Mouse (Mus musculus): ENCODE data around the gene Brms1. TPM values are rescaled to one million over a fixed set of nuclear protein-coding genes. Genes with fewer than 3 reads are reported as not detected.
"Not testable (repeated sequence)": the region's sequence is repeated elsewhere in the genome, so short reads cannot be mapped to it uniquely, and the experiment has no call there.

The Brms1 gene
- total and polyA plus RNA-seq, 2 experiments from 2014 or later, result 5.0 to 22.6 TPM

DNA sequence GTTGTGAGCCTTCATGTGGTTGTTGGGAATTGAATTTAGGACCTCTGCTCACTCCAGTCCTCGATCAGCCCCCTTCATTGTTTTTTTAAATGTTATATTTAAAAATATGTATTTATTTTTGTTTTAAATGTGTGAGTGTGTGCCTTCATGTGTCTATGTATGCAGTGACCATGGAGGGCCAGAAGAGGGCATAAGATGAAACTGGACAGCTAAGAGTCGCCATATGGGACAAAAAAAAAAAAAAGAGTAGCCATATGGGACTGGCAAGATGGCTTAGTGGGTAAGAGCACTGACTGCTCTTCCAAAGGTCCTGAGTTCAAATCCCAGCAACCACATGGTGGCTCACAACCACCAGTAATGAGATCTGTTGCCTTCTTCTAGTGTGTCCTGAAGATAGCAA is 37.5 kb upstream of the Brms1 start:
- ATAC-seq, result not testable (repeated sequence)
- 67% methylated on average over 2 of the region's 2 CpGs for WGBS

DNA sequence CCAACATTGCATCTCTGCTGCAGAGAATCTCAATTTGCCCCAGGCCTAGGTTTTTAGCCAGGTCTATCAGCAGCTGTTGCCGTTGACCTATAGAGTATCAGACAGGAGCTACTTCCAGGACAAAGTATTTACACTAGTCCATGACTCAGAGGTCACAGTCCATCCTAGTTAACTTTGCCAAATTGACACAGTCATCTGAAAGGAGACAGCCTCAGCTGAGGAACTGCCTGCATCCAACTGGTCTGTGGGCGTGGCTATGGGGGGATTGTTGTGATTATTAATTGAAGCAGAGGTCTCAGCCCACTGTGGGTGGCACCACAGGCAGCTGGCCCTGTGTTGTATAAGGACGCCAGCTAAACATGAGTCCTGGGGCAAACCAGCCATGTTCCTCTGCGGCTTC is 36.2 kb upstream of the Brms1 start:
- WGBS, result 63% methylated on average over 4 of the region's 4 CpGs
- H3K9ac ChIP-seq (replicated peaks; ENCODE audit: low read length), result no peak overlapping the region
- H3K4me1 ChIP-seq (ENCODE audit: insufficient read depth, low read length), result peaks cover 4% of the 10 kb centered on the region; the same call in 1 of the 2 replicates
- DNase-seq (ENCODE audit: low spot score) (no peak), ATAC-seq (no peak)
- no peak for TF ChIP-seq CTCF (IDR thresholded peaks at IDR 0.05; ENCODE audit: low read depth)
- no peaks in the 10 kb centered on the region for H3K9me3 ChIP-seq (ENCODE audit: low read length)
- H3K4me2 ChIP-seq (ENCODE audit: low read depth, low read length), result no peak overlapping the region
- H3K36me3 ChIP-seq (ENCODE audit: insufficient read depth, low read length), result no peaks in the 10 kb centered on the region
- H3K27me3 ChIP-seq (ENCODE audit: insufficient read depth, low read length), result no peaks in the 10 kb centered on the region
- H3K4me3 ChIP-seq (ENCODE audit: low read length), result no peak overlapping the region
- H3K27ac ChIP-seq, result no peak overlapping the region

More for the DNA sequence above, 37.5 kb upstream of the Brms1 start:
- TF ChIP-seq CTCF (IDR thresholded peaks at IDR 0.05; ENCODE audit: low read depth), result peak; percentile 35
- not testable (repeated sequence) for H3K9me3 ChIP-seq (ENCODE audit: low read length); H3K4me2 ChIP-seq (ENCODE audit: low read depth, low read length); H3K27me3 ChIP-seq (ENCODE audit: insufficient read depth, low read length); H3K27ac ChIP-seq; H3K36me3 ChIP-seq (ENCODE audit: insufficient read depth, low read length); H3K9ac ChIP-seq (replicated peaks; ENCODE audit: low read length); H3K4me1 ChIP-seq (ENCODE audit: insufficient read depth, low read length); H3K4me3 ChIP-seq (ENCODE audit: low read length)
- DNase-seq (ENCODE audit: low spot score), result peak; percentile 32

DNA sequence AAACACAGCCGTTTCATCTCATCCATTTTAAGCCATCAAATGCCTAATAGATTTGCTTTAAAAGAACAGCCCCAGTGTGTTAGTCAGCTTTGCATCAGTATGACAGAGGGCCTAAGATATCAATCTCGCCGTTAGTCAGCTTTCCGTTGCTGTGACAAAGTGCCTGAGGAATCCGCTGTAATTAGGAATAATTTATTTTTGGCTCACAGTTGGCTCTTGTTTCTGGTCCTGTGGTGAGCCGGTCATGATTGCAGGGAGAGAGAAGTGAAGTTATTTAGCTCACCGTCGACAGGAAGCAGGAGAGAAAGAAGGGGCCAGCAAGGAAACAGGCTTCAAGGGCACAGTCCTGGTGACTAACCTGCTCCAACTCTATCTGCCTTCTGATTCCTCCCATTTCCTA is 28.0 kb upstream of the Brms1 start:
- 68% methylated on average over 8 of the region's 8 CpGs for WGBS
- ATAC-seq, result no peak
- no peaks in the 10 kb centered on the region for H3K4me1 ChIP-seq (ENCODE audit: insufficient read depth, low read length)

DNA sequence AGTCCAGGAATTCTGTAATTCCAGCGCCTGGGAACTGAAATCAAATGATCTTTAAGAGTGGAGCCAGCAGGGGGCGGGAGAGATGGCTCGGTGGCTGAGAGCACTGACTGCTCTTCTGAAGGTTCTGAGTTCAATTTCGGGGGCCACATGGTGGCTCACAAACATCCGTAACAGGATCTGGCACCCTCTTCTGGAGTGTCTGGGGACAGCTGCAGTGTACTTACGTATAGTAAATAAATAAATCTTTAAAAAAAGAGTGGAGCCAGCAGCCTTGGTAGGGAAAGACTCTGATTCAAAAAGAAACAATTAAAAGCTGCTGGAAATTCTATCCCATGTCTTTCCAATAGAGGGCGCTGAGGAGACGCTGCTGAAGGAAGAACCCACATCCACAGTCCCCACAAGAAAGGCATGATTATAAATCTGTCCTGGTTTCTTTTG is 26.2 kb upstream of the Brms1 start:
- TF ChIP-seq CTCF (IDR thresholded peaks at IDR 0.05; ENCODE audit: low read depth), result peak; percentile 64
- Histone ChIP-seq H3K4me3 (ENCODE audit: low read length) (no peak overlapping the region), H3K9me3 (ENCODE audit: low read length) (no peaks in the 10 kb centered on the region), H3K36me3 (ENCODE audit: insufficient read depth, low read length) (no peaks in the 10 kb centered on the region), H3K4me2 (ENCODE audit: low read depth, low read length) (no peak overlapping the region), H3K27ac (no peak overlapping the region), H3K27me3 (ENCODE audit: insufficient read depth, low read length) (no peaks in the 10 kb centered on the region), H3K4me1 (ENCODE audit: insufficient read depth, low read length) (no peaks in the 10 kb centered on the region), H3K9ac (replicated peaks; ENCODE audit: low read length) (no peak overlapping the region)
- 15% methylated on average over 8 of the region's 8 CpGs for WGBS
- ATAC-seq (no peak), DNase-seq (ENCODE audit: low spot score) (peak; percentile 60)

More for the DNA sequence above, 28.0 kb upstream of the Brms1 start:
- Histone ChIP-seq H3K9me3 (ENCODE audit: low read length) (no peaks in the 10 kb centered on the region), H3K4me3 (ENCODE audit: low read length) (no peak overlapping the region), H3K36me3 (ENCODE audit: insufficient read depth, low read length) (no peaks in the 10 kb centered on the region), H3K27ac (no peak overlapping the region), H3K9ac (replicated peaks; ENCODE audit: low read length) (no peak overlapping the region), H3K4me2 (ENCODE audit: low read depth, low read length) (no peak overlapping the region), H3K27me3 (ENCODE audit: insufficient read depth, low read length) (no peaks in the 10 kb centered on the region)
- no peak for DNase-seq (ENCODE audit: low spot score)
- TF ChIP-seq CTCF (IDR thresholded peaks at IDR 0.05; ENCODE audit: low read depth), result no peak

DNA sequence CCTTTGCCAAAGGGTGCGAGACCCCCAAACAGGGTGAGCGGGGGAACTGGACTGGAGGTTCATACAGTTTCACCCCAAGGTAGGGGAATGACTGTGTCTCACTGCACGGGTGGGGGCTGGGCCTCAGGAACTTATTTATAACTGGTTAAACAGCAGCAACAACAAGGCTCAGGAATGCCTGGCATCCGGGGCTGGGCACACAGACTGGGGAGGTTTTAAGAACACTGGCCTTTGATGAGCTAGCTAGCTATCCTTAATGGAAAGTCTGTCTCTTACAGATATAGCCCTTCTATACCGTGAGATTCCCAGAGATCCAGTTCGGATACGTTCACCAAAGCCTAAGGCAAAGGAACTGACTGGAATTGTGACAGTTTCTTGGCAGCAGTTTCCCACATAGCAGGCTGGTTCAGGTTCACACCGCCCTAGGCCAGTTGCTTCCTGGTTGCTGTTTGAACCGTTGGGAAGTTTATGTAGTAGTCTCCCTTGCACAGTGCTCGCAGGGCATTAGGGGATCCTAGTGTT is 24.9 kb upstream of the Brms1 start:
- Histone ChIP-seq H3K36me3 (ENCODE audit: insufficient read depth, low read length) (no peaks in the 10 kb centered on the region), H3K9ac (replicated peaks; ENCODE audit: low read length) (no peak overlapping the region), H3K4me2 (ENCODE audit: low read depth, low read length) (no peak overlapping the region), H3K4me1 (ENCODE audit: insufficient read depth, low read length) (no peaks in the 10 kb centered on the region), H3K9me3 (ENCODE audit: low read length) (no peaks in the 10 kb centered on the region), H3K27me3 (ENCODE audit: insufficient read depth, low read length) (no peaks in the 10 kb centered on the region), H3K4me3 (ENCODE audit: low read length) (no peak overlapping the region), H3K27ac (0 out of 2 replicates have a peak overlapping the region, but pooled peaks have one; percentile 15)
- no peak for TF ChIP-seq CTCF (IDR thresholded peaks at IDR 0.05; ENCODE audit: low read depth)
- 37% methylated on average over 10 of the region's 10 CpGs for WGBS
- peak; percentile 7; the same call in 1 of the 2 replicates for ATAC-seq
- no peak for DNase-seq (ENCODE audit: low spot score)

DNA sequence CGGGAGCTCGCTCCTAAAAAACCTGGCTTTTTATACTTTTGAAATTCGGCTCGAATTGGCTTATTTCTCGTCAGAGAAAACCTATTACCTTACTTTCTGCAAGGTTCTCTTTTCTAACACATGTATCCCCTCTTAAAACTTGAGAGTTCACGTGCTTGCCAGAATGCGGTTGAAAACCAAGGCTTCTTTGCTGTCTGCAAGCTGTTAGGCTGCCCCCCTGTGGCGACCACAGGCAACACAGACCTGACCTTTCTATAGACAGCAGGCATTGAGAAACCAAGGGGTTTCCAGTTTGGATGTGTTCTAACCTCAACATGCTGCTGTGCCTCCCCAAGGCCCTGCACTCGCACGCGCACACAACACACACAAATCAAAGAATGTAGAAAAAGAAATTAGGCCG is 24.4 kb upstream of the Brms1 start:
- Histone ChIP-seq H3K4me3 (ENCODE audit: low read length) (no peak overlapping the region), H3K27me3 (ENCODE audit: insufficient read depth, low read length) (no peaks in the 10 kb centered on the region), H3K9me3 (ENCODE audit: low read length) (no peaks in the 10 kb centered on the region), H3K36me3 (ENCODE audit: insufficient read depth, low read length) (no peaks in the 10 kb centered on the region), H3K9ac (replicated peaks; ENCODE audit: low read length) (no peak overlapping the region), H3K4me2 (ENCODE audit: low read depth, low read length) (no peak overlapping the region), H3K4me1 (ENCODE audit: insufficient read depth, low read length) (no peaks in the 10 kb centered on the region), H3K27ac (0 out of 2 replicates have a peak overlapping the region, but pooled peaks have one; percentile 15)
- TF ChIP-seq CTCF (IDR thresholded peaks at IDR 0.05; ENCODE audit: low read depth), result peak; percentile 82
- WGBS, result 21% methylated on average over 12 of the region's 12 CpGs
- DNase-seq (ENCODE audit: low spot score) (peak; percentile 82), ATAC-seq (peak; percentile 53; the same call in 1 of the 2 replicates)

DNA sequence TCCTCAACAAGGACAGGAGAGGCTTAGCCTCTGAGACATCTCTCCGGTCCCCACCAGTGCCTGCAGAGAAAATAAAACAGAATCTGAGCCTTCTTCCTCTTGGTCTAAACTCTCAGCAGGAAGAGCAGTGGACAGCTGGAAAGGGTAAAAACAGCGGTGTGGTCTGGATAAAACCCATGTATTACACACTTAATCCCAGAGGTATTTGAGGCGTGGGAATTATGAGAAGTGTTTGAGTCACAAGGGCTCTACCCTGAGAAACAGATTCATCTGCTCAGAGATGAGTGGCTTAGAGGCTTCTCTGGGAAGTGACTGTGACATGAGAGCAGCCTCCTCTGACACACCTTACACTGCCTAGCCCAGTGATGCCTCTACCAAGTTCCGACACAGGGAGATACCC is 23.5 kb upstream of the Brms1 start:
- no peaks in the 10 kb centered on the region for H3K4me1 ChIP-seq (ENCODE audit: insufficient read depth, low read length)
- ATAC-seq (no peak), DNase-seq (ENCODE audit: low spot score) (no peak)
- no peak overlapping the region for H3K9ac ChIP-seq (replicated peaks; ENCODE audit: low read length)
- H3K4me2 ChIP-seq (ENCODE audit: low read depth, low read length), result no peak overlapping the region
- H3K9me3 ChIP-seq (ENCODE audit: low read length), result no peaks in the 10 kb centered on the region
- H3K27me3 ChIP-seq (ENCODE audit: insufficient read depth, low read length), result no peaks in the 10 kb centered on the region
- H3K4me3 ChIP-seq (ENCODE audit: low read length), result no peak overlapping the region
- H3K36me3 ChIP-seq (ENCODE audit: insufficient read depth, low read length), result no peaks in the 10 kb centered on the region
- TF ChIP-seq CTCF (IDR thresholded peaks at IDR 0.05; ENCODE audit: low read depth), result no peak
- no peak overlapping the region for H3K27ac ChIP-seq
- 83% methylated on average over 4 of the region's 4 CpGs for WGBS
